Mouse (Mus musculus): Measurements from ENCODE around the gene Clcf1. TPM values are rescaled to one million over a fixed set of nuclear protein-coding genes. Genes with fewer than 3 reads are reported as not detected.

Clcf1 gene
- total and polyA plus RNA-seq, 3 experiments, result 0.42 to 2.3 TPM; not detected in 1

GRCm38 (mm10) chr19:4183689-4184088, 30.3 kb upstream of the Clcf1 start:
- TF ChIP-seq JUND (IDR thresholded peaks at IDR 0.05; ENCODE audit: low read depth, low read length) (no peak), NELFE (IDR thresholded peaks at IDR 0.05; ENCODE audit: low read depth, low read length) (no peak), MYB (IDR thresholded peaks at IDR 0.05; ENCODE audit: low read depth, low read length) (no peak), CHD2 (IDR thresholded peaks at IDR 0.05; ENCODE audit: low read length) (no peak), POLR2AphosphoS5 (IDR thresholded peaks at IDR 0.05; ENCODE audit: borderline replicate concordance, low read depth, low read length) (no peak), ZMIZ1 (IDR thresholded peaks at IDR 0.05; ENCODE audit: low read depth, low read length) (no peak), TAL1 (IDR thresholded peaks at IDR 0.05; ENCODE audit: low read length) (no peak), MAX (IDR thresholded peaks at IDR 0.05; ENCODE audit: low read length) (no peak), RAD21 (IDR thresholded peaks at IDR 0.05; ENCODE audit: low read depth, low read length) (no peak), ZNF384 (IDR thresholded peaks at IDR 0.05; ENCODE audit: low read depth, low read length) (no peak), MXI1 (IDR thresholded peaks at IDR 0.05; ENCODE audit: low read depth, low read length) (no peak), USF2 (IDR thresholded peaks at IDR 0.05; ENCODE audit: borderline replicate concordance in 1 of 2, insufficient read depth in 1 of 2, low read depth in 1 of 2, low read length in 2 of 2) (no peak)
- H3K9ac ChIP-seq (ENCODE audit: control insufficient read depth, low read depth, low read length, poor library complexity, severe bottlenecking), result no peak overlapping the region
- no peaks in the 10 kb centered on the region for H3K9me3 ChIP-seq (replicated peaks; ENCODE audit: insufficient read depth, low read length)
- no peak overlapping the region for H3K4me3 ChIP-seq (ENCODE audit: control insufficient read depth in 1 of 2, insufficient read depth in 1 of 2, low read depth in 2 of 2, low read length in 2 of 2)
- 0 out of 4 replicates have a peak, but pooled peaks cover 0 to 2% of the 10 kb centered on the region in 2 experiments for H3K36me3 ChIP-seq (ENCODE audit: control insufficient read depth in 1 of 2, insufficient read depth in 2 of 2, low read length in 2 of 2)
- H3K27me3 ChIP-seq (ENCODE audit: control insufficient read depth in 1 of 2, insufficient read depth in 2 of 2, low read length in 2 of 2), result no peaks in the 10 kb centered on the region
- H3K27ac ChIP-seq (ENCODE audit: control insufficient read depth, low read depth, low read length), result no peak overlapping the region
- no peaks in the 10 kb centered on the region for H3K4me1 ChIP-seq (ENCODE audit: control insufficient read depth in 1 of 2, insufficient read depth in 2 of 2, low read length in 2 of 2)
- no peaks in the 10 kb centered on the region for H3K79me2 ChIP-seq (ENCODE audit: control insufficient read depth, insufficient read depth, low read length, poor library complexity)
- DNase-seq (ENCODE audit: low read depth, low spot score), result no peak

- Histone ChIP-seq H3K27me3 (ENCODE audit: control insufficient read depth in 1 of 2, insufficient read depth in 2 of 2, low read length in 2 of 2) (no peaks in the 10 kb centered on the region), H3K79me2 (ENCODE audit: control insufficient read depth, insufficient read depth, low read length, poor library complexity) (no peaks in the 10 kb centered on the region), H3K9ac (ENCODE audit: control insufficient read depth, low read depth, low read length, poor library complexity, severe bottlenecking) (no peak overlapping the region), H3K36me3 (ENCODE audit: control insufficient read depth in 1 of 2, insufficient read depth in 2 of 2, low read length in 2 of 2) (peaks cover 0 to 4% of the 10 kb centered on the region in 2 experiments; a peak in 2 of 4 replicates), H3K4me1 (ENCODE audit: control insufficient read depth in 1 of 2, insufficient read depth in 2 of 2, low read length in 2 of 2) (peaks cover 0 to 2% of the 10 kb centered on the region in 2 experiments; a peak in 2 of 4 replicates), H3K4me3 (ENCODE audit: control insufficient read depth in 1 of 2, insufficient read depth in 1 of 2, low read depth in 2 of 2, low read length in 2 of 2) (no peak overlapping the region), H3K9me3 (replicated peaks; ENCODE audit: insufficient read depth, low read length) (no peaks in the 10 kb centered on the region), H3K27ac (ENCODE audit: control insufficient read depth, low read depth, low read length) (no peak overlapping the region)
- DNase-seq (ENCODE audit: low read depth, low spot score), result no peak
- TF ChIP-seq NRF1 (IDR thresholded peaks at IDR 0.05; ENCODE audit: insufficient read depth, low read depth, low read length, poor library complexity, severe bottlenecking), result no peak
- TF ChIP-seq CHD1 (IDR thresholded peaks at IDR 0.05; ENCODE audit: low read depth, low read length), result no peak
- no peak for TF ChIP-seq MEF2A (IDR thresholded peaks at IDR 0.05; ENCODE audit: extremely low read depth, insufficient replicate concordance, low read depth, low read length, poor library complexity, severe bottlenecking)
- TF ChIP-seq MXI1 (IDR thresholded peaks at IDR 0.05; ENCODE audit: low read depth, low read length), result no peak
- no peak for TF ChIP-seq MAX (IDR thresholded peaks at IDR 0.05; ENCODE audit: low read length)
- no peak for TF ChIP-seq GABPA (IDR thresholded peaks at IDR 0.05; ENCODE audit: low read depth, low read length)
- no peak for TF ChIP-seq MAFK (IDR thresholded peaks at IDR 0.05; ENCODE audit: borderline replicate concordance, low read depth, low read length)
- TF ChIP-seq CTCF (IDR thresholded peaks at IDR 0.05 in 2 of 3, conservative IDR thresholded peaks at IDR 0.05 in 1 of 3; ENCODE audit: control insufficient read depth in 1 of 3, insufficient read depth in 1 of 3, low read depth in 2 of 3, low read length in 3 of 3, poor library complexity in 1 of 3, severe bottlenecking in 1 of 3), result no peak
- TF ChIP-seq USF2 (IDR thresholded peaks at IDR 0.05; ENCODE audit: borderline replicate concordance in 1 of 2, insufficient read depth in 1 of 2, low read depth in 1 of 2, low read length in 2 of 2), result no peak
- no peak for TF ChIP-seq TAL1 (IDR thresholded peaks at IDR 0.05; ENCODE audit: low read length)
- no peak for TF ChIP-seq SMC3 (IDR thresholded peaks at IDR 0.05; ENCODE audit: low read depth, low read length)
- TF ChIP-seq NELFE (IDR thresholded peaks at IDR 0.05; ENCODE audit: low read depth, low read length), result no peak
- no peak for TF ChIP-seq POLR2AphosphoS5 (IDR thresholded peaks at IDR 0.05; ENCODE audit: borderline replicate concordance, low read depth, low read length)
These were observed 28.8 kb upstream of the Clcf1 start for GRCm38 (mm10) chr19:4184976-4185975.

Measured in MEL (cell line).